Mouse (Mus musculus) CD4-positive, CD25-positive, alpha-beta regulatory T cell, adult 9 weeks (primary cell): ENCODE results near the gene Rnf167. TPM values are rescaled to one million over a fixed set of nuclear protein-coding genes. Genes with fewer than 3 reads are reported as not detected.

Source experiments
- polyA plus RNA-seq: library from polyadenylated mRNA; unstranded; fragments of 100-300 nt; shearing (Covaris generic); gene quantifications from one replicate; pipeline ENCODE4 v1.2.1, GENCODE M21; 2017

Rnf167 gene
- polyA plus RNA-seq: 454 TPM

GRCm38 (mm10) chr11:70646691-70647650, at the start of gene Rnf167, which contains the start of gene Slc25a11:
Gene Rnf167 (plus strand): TSS chr11:70647235.
Gene Slc25a11 (minus strand): TSS chr11:70647479.

GRCm38 (mm10) chr11:70615516-70616093, 31.4 kb upstream of the Rnf167 start, which contains the start of gene 4930544D05Rik:
Gene 4930544D05Rik (plus strand): TSS chr11:70615848.

GRCm38 (mm10) chr11:70619101-70619500, 27.9 kb upstream of the Rnf167 start, which contains the start of gene Chrne:
Gene Chrne (minus strand): TSS chr11:70619216.

GRCm38 (mm10) chr11:70638714-70639278, 8.2 kb upstream of the Rnf167 start, which contains the start of gene Gp1ba:
Gene Gp1ba (plus strand): TSS chr11:70639122.

GRCm38 (mm10) chr11:70654198-70654922, 7.3 kb downstream of the Rnf167 start, which contains the start of gene Pfn1:
Gene Pfn1 (minus strand): TSS chr11:70654644.

GRCm38 (mm10) chr11:70656964-70657363, 9.9 kb downstream of the Rnf167 start, which contains the start of gene Eno3:
Gene Eno3 (plus strand): TSS chr11:70657202.

GRCm38 (mm10) chr11:70668771-70669505, 21.9 kb downstream of the Rnf167 start, which contains the start of gene Spag7:
Gene Spag7 (minus strand): TSS chr11:70669416.

GRCm38 (mm10) chr11:70687601-70688199, 40.7 kb downstream of the Rnf167 start, which contains the start of gene Camta2:
Gene Camta2 (minus strand): TSS chr11:70688105.

GRCm38 (mm10) chr11:70699722-70700556, 52.9 kb downstream of the Rnf167 start, which contains the start of the genes Inca1 and Kif1c:
Gene Inca1 (minus strand): TSS chr11:70700155.
Gene Kif1c (plus strand): TSS chr11:70700548.

Other genes starting within 250 kb of the Rnf167 start
- gene Pelp1, start 237.2 kb upstream of the Rnf167 start, polyA plus RNA-seq: 16.2 TPM
- 189 TPM for gene Arrb2, start 214.6 kb upstream of the Rnf167 start, polyA plus RNA-seq
- 92.8 TPM for gene Med11, start 195.3 kb upstream of the Rnf167 start, polyA plus RNA-seq
- gene Zmynd15, start 187.8 kb upstream of the Rnf167 start, polyA plus RNA-seq: not detected
- gene Cxcl16, start 187.3 kb upstream of the Rnf167 start, polyA plus RNA-seq: 1.0 TPM
- gene Tm4sf5, start 142.0 kb upstream of the Rnf167 start, polyA plus RNA-seq: 3.0 TPM
- gene Vmo1, start 132.6 kb upstream of the Rnf167 start, polyA plus RNA-seq: not detected
- not detected for gene Gltpd2, start 128.0 kb upstream of the Rnf167 start, polyA plus RNA-seq
- gene Psmb6, start 121.9 kb upstream of the Rnf167 start, polyA plus RNA-seq: 416 TPM
- not detected for gene Gm40193, start 114.3 kb upstream of the Rnf167 start, polyA plus RNA-seq
- 2.6 TPM for gene Pld2, start 107.2 kb upstream of the Rnf167 start, polyA plus RNA-seq
- 8.6 TPM for gene Mink1, start 84.4 kb upstream of the Rnf167 start, polyA plus RNA-seq
- 0.50 TPM for gene 4930544D05Rik, start 31.4 kb upstream of the Rnf167 start, polyA plus RNA-seq
- gene Chrne, start 28.0 kb upstream of the Rnf167 start, polyA plus RNA-seq: 2.3 TPM
- 0.10 TPM for gene Gp1ba, start 8.1 kb upstream of the Rnf167 start, polyA plus RNA-seq
- 131 TPM for gene Slc25a11, start 244 bp downstream of the Rnf167 start, polyA plus RNA-seq
- 2,554 TPM for gene Pfn1, start 7.4 kb downstream of the Rnf167 start, polyA plus RNA-seq
- 22.9 TPM for gene Eno3, start 10.0 kb downstream of the Rnf167 start, polyA plus RNA-seq
- gene Spag7, start 22.2 kb downstream of the Rnf167 start, polyA plus RNA-seq: 91.0 TPM
- gene Camta2, start 40.9 kb downstream of the Rnf167 start, polyA plus RNA-seq: 53.2 TPM
- gene Inca1, start 52.9 kb downstream of the Rnf167 start, polyA plus RNA-seq: 0.86 TPM
- 0.47 TPM for gene Kif1c, start 53.3 kb downstream of the Rnf167 start, polyA plus RNA-seq
- 5.8 TPM for gene Zfp3, start 117.0 kb downstream of the Rnf167 start, polyA plus RNA-seq
- gene Scimp, start 165.4 kb downstream of the Rnf167 start, polyA plus RNA-seq: 0.46 TPM
- 9.8 TPM for gene Rabep1, start 197.5 kb downstream of the Rnf167 start, polyA plus RNA-seq